Mouse (Mus musculus): ENCODE data around the gene Sulf2. TPM values are rescaled to one million over a fixed set of nuclear protein-coding genes. Genes with fewer than 3 reads are reported as not detected.

Gene Sulf2
- polyA plus RNA-seq, 3 experiments from 2014 or later = 2.5 to 3.3 (median 2.8) TPM

DNA sequence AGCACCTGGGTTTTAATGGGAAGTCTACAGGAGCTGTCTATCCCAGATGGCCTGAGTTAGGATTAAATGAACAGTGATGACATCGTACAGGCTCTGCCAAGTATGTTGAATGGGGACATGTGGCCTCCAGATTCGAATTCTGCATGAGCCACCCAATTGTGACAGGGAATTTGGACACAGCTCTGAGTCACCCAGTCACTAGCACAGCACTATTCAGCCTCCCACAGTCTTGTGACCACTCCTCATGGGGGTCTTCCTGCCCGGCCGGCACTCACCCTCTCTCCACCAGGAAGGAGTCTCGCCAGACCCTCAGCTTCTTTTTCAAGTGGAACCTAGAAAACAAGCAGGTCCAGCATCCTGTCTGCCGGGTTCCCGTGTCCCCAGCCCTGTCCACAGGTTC lies 71.4 kb downstream of the Sulf2 start:
- ATAC-seq = no peak

DNA sequence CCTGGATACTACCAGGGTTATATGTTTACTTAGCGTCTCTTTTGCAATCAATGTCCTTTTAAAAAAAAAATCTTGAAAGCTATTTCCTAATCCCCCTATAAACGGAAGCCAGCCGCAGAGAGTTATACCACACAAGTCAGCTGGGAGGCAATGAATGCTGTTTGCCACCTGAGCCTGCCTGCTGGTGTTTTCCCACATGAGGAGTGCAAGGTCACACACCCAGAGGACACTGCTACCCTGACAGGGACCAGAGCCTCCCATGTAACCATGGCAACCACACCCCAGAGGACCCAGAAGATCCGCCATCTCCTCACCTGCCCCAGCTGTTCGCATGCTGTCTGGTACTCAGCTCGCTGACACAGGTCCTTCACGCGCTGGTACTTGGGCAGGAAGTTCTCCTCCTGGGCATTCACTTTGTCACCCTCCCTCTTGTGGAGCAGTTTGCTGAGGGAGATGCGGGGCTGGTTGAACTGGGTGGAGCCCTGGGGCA lies 71.9 kb downstream of the Sulf2 start:
- ATAC-seq = no peak

DNA sequence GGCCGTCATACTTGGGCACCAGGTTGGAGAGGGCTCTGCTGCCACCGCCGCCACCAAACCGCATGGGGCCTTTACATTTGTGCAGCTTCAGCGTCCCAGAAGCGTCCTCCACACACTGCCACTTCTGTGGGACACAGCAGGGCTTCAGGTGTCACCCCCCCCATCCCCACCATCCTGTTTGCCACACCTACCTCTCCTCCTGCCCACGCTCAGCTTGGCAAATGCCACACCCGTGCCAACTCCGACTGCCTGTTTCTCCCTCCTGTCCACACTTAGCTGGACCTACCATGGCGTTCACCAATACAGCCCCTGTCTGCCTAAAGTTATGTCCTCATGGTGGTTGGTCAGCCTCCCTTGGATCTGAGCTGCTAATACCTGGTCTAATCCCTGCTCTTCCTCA lies 72.8 kb downstream of the Sulf2 start:
- ATAC-seq = no peak

DNA sequence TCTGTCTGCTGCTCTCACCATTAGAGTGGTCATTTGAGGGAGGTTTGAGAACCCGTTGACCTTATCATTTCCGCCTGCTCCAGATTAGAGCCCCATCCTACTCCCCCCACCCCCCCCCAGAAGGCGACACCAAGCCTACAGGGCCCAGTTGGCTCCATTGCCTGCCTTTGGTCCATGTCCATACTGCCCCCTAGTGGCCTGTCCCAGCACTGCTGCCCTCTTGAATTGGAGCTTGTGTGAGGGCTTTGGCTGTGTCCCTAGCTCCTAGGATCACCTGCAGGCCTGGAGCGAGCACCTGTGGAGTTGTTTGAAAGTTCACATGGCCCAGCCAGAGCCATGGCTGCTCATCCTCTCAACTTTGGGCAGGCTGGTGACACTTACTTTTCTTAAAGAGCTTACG lies 73.3 kb downstream of the Sulf2 start:
- ATAC-seq = no peak

DNA sequence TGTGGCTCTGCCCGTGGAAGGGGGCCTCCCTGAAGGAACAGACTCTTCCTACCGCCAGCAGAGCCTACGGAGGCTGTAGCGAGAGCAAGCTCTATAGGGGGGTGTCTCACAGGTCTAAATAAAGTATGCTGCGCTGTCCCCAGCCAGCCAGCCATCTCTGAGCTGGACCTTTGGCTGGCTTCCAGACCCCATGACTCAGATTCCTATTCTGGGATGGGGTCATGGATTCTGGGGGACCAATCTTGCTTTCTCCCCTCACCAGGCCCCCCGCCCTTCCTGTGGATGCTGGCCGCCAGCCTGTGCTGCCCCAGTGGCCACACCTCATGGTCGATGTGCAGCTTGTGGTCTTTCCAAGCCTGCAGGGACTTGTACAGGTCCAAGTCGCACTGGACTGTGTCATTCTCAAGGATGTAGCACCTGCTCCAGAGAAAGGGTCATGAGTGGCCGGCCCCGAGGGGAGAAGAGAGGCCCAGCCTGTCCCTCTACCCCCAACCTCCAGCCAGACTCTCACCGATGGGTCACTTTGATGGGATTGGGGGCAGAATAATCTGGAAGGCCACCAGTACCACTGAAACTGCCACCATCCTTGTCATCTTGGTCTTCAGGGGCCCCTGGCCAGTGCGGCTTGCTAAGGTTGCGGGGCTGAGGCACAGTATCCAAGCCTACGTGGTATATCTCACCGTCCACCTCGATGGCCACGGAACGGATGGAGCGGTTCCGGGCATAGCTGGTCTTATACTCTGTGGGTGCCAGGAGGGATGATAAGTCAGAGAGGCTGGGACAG lies 74.3 kb downstream of the Sulf2 start:
- no peak for ATAC-seq

DNA sequence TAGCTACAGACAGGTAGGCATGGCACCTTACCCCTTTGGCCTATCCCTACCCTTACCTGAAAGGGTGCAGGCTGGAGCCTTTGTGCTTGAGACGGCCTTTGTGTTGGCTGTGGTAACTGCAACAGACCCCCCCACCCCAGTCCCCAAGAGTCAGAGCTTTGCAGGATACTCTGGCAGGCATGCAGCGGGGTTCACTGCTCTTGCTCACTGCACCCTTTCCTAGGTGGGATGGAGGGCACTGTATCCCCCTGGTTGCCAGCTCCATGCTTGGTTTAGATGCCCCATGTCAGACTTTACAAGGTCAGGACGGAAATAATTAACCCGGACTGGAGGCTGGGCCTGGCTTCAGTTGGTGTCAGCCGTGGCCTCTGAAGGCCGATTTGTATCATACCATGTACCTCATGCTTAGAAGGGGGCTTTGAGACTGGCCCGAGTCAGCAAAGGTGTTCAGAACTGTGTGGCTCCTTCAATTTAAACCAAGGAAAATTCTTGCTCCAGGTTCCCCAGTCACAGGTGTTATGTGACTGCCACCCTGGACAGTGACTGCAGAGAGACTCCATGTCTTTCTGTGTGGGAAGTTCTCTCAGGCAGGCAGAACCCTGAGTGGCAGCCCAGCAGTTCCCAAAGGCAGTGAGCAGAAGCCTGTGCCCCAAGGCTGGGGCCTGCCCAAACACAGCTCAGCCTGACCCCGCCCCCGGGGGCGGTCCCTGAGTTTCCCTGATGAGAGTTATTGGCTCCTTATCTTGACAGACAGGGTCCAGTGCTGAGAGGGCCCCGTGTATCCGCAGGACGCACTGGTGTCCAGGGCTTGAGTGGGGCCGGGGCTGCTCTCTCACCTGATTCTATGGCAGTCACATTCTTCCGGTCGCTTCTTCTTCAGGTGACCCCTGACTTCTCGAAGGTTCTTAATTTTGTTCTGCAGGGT lies 75.2 kb downstream of the Sulf2 start:
- no peak for ATAC-seq

DNA sequence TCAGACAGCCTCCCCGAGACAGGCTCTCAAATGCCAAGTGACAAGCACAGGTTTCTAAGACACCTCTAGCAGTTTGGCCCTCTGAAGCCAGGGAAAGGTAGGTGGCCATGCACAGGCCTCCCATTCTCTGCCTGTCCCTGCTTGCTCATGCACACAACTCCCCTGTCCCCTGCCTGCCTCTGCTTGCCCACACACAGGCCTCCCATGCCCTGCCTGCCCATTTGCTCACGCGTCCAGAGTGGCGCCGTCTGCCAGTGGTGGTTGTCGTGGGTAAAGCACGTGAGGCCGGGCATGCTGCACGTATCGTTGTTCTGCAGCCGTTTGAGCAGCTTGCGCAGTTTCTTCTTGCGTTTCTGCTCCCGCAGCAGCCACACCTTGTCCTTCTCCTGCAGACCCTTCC lies 76.2 kb downstream of the Sulf2 start:
- no peak for ATAC-seq

DNA sequence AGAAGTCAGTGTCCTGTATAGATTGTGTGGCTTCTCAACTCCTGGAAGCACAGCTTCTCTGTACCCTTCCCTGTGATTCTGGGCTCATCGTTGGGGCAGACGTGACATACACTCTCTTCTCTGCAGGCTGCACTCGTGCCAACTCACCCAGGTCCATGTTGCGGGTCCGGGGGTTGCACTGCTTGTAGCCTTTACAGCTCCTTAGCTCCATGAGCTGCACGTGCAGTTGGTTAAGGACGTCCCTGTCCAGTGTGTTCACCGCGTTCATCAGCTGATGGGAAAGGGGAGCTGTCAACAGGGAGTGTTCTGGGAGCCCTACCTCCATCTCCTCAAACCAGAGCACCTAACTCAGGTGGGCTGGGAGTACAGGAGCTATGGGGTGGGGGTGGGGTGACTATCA lies 78.1 kb downstream of the Sulf2 start:
- no peak for ATAC-seq

DNA sequence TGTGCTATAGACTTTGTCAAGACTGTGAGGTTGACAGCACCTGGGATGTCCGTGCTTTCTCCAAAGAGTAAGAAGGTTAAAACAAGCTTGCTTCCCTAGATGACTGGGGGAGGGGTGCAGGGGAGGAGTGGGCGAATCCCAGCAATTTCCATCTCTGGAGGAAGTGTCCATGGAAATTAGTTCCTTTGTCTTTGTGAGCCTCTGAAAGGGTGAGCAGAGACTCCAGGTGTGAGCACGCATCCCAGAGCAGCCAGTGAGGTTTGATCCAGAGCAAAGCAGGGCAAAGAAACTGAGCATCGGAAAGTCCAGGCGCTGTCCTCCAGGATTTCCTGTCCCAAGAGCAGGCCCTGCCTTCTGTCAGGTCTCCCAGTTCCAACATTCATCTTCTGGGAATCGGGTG lies 81.1 kb downstream of the Sulf2 start:
- no peak for ATAC-seq

DNA sequence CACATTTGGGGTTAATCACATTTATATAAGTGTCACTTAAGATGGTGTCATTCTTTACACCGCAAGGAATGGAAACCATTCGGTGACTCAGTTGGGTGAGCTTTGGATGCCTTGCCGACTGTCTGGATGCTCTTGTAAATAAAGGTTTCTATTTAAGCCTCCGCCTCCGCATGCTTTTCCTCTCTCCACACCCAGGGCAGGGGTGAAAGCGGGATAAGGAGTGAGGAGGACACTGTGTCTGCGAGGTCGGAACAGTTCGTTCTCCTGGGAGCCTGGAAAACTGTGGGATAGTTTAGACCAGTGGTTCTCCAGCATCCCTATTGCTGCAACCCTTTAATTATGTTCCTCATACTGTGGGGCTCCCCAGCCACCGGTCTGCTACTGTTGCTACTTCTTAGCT lies 82.4 kb downstream of the Sulf2 start:
- no peak for ATAC-seq

DNA sequence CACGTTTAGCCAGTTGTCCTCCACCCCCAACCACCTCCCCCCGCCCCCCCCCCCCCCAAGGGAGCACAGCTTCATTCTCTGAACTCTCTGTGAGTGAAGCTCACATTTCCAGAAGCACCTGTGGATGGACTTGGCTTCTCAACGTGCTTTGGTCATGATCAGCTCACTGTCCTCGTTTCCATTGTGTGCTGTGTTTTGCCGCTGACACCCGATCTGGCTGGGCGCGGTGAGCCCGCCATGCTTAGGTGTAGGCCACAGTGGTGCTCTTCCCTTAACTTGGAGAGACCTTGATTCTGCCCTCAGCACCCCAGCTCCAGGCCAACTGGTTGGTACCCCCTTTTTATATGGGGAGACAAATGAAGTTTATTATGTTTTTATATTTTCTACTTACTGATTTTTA lies 83.6 kb downstream of the Sulf2 start:
- no peak for ATAC-seq

DNA sequence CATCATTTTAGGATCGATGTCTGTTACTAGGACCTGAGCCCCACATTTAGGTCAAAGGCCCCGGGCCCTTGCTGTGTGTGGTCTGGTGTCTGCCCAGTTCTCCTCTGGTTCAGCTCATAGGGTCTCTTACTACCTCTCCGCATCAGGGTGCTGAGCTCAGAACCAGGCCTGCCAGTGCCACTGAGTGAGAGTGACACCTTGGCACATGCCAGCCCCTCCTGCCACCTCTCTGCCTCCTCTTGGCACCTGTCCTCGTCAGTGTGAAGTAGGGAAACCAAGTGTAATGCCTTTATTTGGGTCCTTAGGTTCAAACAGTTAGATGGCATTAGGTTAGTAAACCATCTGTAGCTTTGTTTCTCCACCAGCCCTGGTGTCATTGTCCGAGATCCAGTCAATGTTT lies 84.0 kb downstream of the Sulf2 start:
- no peak for ATAC-seq

DNA sequence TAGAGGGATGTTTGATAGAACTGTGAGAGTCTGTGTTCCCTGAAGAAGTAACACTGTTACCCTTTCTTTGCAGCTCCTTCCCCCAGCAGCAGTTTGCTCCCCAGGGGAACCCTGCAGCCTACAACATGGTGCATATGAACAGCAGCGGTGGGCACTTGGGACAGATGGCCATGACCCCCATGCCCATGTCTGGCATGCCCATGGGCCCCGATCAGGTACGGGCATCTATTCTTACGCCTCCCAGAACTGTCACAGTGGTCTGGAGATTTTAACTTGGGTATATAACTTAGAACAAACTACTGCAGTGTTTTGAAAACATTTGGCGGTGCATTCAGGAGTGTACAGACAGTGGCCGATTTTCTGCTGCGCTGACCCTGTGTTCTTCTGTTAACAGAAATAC lies 85.7 kb downstream of the Sulf2 start:
- no peak for ATAC-seq

DNA sequence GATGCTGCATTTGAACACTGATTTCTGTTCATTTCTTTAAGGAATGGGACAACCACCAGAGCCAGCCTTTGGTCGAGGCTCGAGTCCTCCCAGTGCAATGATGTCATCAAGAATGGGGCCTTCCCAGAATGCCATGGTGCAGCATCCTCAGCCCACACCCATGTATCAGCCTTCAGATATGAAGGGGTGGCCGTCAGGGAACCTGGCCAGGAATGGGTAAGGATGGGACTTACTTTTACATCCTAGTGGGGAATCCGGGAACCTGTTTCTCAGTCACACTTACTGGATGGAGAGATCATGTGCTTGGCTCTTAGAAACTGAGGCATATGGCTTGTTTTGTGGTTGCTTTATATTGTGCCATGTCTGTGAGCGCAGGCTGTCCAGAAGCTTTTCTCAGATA lies 86.3 kb downstream of the Sulf2 start:
- no peak for ATAC-seq

DNA sequence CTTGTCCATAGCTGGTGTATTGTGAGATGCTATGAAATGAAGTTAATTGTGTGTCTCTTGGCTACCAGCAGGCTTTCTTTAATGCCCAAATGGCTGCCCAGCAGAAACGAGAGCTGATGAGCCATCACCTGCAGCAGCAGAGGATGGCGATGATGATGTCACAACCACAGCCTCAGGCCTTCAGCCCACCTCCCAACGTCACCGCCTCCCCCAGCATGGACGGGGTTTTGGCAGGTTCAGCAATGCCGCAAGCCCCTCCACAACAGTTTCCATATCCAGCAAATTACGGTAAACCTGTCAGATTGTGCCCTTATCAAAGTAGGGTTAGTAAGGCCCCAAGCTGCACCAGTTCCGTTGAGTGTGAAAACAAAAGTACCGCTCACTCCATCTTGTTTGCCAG lies 87.2 kb downstream of the Sulf2 start:
- no peak for ATAC-seq

DNA sequence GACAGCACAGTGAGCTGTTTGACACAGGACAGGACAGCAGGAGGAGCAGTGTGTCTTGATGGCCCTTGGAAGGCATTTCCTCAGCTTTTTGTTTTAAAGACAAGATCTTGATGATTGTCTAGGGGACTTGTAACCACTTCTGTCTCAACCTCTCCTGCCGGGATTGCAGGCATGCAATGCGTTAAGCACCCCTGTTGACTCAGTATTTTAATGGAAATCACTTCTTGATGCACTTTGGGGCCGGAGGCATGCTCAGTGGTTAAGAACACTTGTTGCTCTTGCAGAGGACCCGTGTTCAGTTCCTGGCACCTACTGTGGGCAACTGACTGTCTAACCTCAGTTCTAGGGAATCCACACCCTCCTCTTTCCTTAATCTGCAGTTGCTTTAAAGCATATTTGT lies 89.0 kb downstream of the Sulf2 start:
- no peak for ATAC-seq

DNA sequence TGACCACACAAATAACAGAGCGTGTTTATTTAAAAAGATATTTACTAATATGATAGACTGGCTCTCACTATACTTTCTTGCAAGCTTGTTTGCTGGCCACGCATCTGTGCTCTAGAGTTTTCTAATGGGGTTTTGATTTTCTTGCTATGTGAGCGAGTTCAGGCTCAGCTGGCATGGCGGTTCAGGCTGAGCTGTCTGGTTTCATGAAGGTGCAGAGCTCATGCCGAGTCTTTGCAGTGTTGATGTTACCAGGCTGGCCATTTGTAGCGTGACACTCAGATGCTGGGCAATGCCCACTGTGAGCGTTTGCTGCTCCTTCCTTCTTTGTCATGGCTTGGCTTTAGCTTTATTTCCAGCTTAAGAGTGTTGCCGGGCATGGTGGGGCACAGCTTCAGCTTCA lies 93.0 kb downstream of the Sulf2 start:
- ATAC-seq = no peak

DNA sequence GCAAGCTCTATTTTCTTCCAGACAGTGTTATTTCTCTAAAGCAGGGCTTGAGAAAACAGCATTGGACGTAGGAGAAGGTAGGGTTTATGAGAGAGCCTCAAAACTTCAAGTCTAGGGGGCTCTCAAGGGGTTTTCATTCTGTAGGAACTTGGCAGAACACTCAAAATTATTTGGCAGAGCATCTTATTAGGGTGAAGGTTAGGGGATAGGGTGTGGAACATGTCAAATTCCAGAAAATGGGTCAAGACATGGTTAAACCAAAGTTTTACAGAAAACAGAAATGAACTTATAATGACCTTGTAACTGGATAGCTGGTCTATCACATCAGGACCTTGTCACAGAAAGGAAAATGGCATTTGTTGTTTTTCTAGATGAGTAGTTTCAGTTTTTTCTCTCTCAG lies 93.5 kb downstream of the Sulf2 start:
- no peak for ATAC-seq

DNA sequence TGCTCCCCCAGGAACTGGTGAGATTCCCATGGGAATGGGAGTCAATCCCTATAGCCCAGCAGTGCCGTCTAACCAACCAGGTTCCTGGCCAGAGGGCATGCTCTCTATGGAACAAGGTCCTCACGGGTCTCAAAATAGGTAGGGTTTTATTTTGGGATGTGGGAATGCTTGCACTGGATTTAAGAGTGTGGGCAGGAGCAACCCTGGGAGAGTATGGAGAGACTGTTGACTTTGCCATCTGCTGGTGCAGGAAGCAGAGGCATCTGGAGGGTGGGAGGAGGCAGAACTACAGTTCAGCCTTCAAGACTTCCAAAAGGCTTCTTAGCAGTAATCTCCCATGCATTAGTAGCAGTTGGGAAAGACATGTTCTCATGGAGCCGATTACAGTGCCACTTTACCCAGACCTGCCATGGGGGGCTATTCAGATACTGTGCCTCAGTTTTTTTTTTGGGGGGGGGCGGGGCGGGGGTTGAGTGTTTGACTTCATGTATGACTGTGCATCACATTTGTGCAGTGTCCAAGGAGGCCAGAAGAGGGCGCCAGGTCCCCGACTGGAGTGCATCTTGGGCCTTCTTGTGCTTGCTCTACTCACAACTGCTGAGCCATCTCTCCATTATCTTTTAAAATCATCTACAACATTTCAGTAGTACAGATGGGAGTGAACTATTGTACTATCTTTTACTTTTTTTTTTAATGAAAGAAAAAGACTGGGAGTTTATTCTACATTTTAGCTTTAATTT lies 95.6 kb downstream of the Sulf2 start:
- no peak for ATAC-seq

DNA sequence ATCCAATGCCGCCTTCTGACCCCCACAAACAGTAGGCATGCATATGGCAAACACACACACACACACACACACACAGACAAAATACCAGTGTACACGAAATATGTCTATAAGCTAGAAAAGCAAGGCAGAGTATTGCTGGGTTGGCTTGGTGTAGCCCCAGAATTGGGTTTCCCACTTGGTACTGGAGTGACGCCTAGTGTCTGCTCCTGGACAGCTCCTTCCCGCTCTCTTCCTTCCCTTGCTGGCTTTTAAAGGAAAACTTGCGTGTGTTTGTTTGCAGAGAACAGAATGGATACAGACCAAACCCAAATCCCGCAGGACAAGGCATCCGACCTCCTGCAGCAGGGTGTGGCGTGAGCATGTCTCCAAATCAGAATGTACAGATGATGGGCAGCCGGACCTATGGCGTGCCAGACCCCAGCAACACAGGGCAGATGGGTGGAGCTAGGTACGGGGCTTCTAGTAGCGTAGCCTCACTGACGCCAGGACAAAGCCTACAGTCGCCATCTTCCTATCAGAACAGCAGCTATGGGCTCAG lies 101.4 kb downstream of the Sulf2 start:
- no peak for ATAC-seq

DNA sequence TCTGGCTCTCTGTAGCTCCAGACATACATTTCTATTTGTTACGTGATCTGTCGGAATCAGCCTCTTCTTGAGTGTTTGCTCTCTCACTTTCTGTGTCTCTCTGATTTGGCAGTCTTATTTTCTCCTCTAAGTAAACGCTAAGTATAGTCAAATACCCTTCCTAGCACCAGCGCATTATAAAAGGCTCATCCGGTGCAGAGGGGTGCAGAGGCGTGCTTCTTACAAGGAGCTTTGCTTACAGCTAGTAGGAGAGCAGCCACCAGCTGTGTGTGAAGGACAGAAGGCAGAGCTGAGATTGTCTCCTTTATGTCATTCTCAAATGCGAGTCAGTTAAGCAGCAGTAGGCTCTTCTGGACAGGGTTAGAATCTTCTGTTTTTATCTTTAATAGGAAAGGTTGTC lies 103.5 kb downstream of the Sulf2 start:
- no peak for ATAC-seq

DNA sequence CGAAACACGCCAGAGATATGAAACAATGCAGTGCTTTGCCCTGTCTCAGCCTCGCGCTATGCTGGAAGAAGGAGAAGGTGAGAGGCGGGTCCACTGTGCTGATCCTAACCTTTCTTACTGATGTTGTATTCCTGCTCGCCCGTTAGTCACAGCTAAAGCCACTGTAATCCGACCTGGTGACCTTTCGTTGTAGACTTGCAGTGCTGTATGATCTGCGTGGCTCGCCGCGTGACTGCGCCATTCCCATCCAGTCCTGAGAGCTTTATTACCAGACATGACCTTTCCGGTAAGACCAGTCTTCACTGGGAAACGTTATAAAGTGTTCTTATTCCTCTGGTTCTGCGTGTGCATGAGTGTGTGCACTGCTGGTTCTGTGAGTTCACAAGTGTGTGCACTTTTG lies 104.0 kb downstream of the Sulf2 start:
- ATAC-seq = no peak

DNA sequence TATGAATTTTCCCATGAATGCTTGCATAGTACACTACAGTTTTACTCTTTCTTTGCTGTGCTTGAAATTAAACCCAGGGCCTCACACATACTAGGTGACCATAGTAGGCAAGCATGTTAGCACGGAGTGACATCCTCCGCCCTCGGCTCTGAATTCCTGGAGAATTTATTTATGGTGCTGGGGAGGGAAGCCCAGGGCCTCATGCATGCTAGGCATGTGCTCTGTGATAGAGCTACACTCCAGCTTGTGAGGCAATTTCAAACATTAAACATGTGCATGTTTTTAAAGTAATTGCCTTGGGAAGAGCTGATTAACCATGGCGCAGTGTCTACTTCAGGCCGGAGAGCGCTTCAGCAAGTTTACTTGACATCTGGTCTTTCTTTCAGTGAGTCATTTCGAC lies 106.6 kb downstream of the Sulf2 start:
- no peak for ATAC-seq

All from inflammation-experienced regulatory T-cells, adult 6 months (primary cell).